Mouse (Mus musculus) embryonic fibroblast, embryonic 13.5 days (primary cell): Measurements from ENCODE around the gene Flywch1. TPM values are rescaled to one million over a fixed set of nuclear protein-coding genes. Genes with fewer than 3 reads are reported as not detected.

Experiments
- H3K27ac ChIP-seq: 2 replicates; pipeline ENCODE4 v1.5.1; 2012; ENCODE audit warnings: low read length, control low read depth, inconsistent platforms; ENCODE audit not compliant: insufficient read depth
- H3K4me1 ChIP-seq: 2 replicates; pipeline ENCODE4 v1.6.1; 2011; ENCODE audit warnings: low read length; ENCODE audit not compliant: control insufficient read depth, insufficient read depth
- H3K4me3 ChIP-seq: 2 replicates; pipeline ENCODE4 v1.5.1; 2011; ENCODE audit warnings: mild to moderate bottlenecking, control low read depth, low read length; ENCODE audit not compliant: insufficient read depth
- CTCF ChIP-seq: IDR thresholded peaks from 2 replicates; pipeline ENCODE4 v1.5.1; 2011; ENCODE audit warnings: mild to moderate bottlenecking, control low read depth, low read length, moderate library complexity, borderline replicate concordance; ENCODE audit not compliant: insufficient read depth
- POLR2A ChIP-seq: IDR thresholded peaks from 2 replicates; pipeline ENCODE4 v1.6.1; 2011; ENCODE audit warnings: low read depth, mild to moderate bottlenecking, control low read depth, low read length, moderate library complexity
- polyA plus RNA-seq: library from polyadenylated mRNA; stranded (reverse); fragments of >200 nt; gene quantifications from 2 replicates; pipeline ENCODE4 v1.2.4, GENCODE M21; 2011; ENCODE audit warnings: low read depth; ENCODE audit not compliant: missing spikeins, insufficient read length

Gene Flywch1
- polyA plus RNA-seq, 1 experiment = 29.3 TPM

DNA sequence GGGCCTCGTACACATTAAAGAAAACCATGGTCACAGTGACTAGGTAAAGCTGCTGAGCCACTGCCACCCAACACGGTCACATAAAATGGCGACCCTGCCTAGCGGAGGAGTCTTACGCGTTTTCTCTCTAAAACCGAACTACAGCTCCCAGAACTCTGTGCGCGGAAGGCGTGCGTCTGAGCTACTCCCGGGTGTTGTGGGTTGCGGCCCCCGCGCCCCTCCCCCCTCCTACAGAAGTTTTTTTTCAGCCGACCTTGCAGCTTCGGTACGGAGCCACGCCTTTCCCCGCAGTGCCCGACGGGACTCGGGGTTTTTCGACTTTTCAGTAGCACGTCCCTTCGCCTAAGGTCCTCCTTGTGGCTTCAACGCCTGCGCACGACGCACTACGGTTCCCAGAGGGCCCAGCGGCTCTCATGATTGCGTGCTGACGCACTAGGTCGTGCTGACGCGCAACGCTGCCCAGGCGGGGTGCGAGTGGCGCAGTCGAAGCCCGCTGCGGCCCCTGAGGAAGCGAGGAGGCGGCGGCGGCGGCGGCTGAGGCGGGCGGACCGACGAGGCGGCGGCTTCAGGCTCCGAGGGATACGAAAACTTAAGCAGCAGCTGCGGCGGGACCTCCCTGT, 31.5 kb upstream of the Flywch1 start:
- peak; percentile 71 for TF ChIP-seq POLR2A
- no peak for TF ChIP-seq CTCF
- Histone ChIP-seq H3K4me3 (peak overlapping the region; percentile 98), H3K27ac (peak overlapping the region; percentile 68), H3K4me1 (peaks cover 3% of the 10 kb centered on the region)

DNA sequence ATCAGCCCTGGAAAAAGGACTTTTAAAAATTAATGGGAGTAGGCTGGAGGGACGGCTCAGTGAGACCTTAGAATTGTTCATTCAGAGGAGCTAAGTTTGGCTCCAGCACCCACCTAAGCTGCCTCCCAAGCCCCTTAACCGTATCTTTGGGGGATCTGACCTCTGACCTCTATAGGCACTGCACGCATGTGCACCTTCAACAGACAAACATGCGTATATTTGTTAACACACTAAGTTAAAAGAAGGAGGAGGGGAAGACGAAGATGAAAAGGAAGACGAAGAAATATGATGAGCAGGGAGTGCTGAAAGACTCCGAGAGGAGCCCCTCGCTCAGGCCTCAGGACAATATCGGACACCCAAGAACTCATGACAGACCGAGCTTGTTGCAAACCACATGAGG, 30.2 kb upstream of the Flywch1 start:
- no peak overlapping the region for H3K4me3 ChIP-seq
- peaks cover 3% of the 10 kb centered on the region for H3K4me1 ChIP-seq
- TF ChIP-seq CTCF (no peak), POLR2A (no peak)
- no peak overlapping the region for H3K27ac ChIP-seq

DNA sequence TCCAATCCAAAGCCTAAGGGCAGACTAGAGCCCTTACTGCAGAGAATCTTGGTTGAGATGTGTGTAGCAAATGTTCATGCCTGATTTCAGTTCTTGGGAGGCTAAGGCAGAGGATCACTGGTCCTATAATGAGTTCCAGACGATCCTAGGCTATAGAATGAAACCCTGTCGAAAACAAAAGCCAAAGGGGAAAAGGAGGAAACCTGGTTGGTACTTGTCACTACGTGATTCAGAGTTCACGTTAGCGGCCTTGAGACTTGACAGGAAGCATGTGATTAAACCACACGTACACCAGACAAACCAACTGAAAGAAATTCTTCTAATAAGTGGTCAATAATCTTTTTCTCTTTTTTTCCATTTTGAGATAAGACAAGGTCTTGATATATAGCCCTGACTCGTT, 25.9 kb upstream of the Flywch1 start:
- Histone ChIP-seq H3K27ac (no peak overlapping the region), H3K4me1 (no peaks in the 10 kb centered on the region; the same call in 1 of the 2 replicates), H3K4me3 (no peak overlapping the region)
- TF ChIP-seq POLR2A (no peak), CTCF (no peak)

DNA sequence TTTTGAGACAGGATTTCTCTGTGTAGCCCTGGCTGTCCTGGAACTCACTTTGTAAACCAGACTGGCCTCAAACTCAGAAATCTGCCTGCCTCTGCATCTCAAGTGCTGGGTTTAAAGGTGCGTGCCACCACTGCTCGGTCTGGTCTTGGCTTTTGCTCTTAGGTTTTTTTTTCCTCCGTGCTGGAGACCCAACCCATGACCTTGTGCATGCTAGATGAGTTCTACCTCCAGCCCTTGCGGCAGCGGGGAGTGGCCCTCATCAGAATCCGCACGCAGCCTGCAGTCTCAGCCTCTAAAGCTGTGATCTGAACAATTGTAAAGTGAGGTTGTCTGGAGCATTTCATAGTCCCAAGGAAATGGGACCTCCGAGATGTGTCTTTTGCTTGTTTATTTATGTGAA, 23.9 kb upstream of the Flywch1 start:
- TF ChIP-seq CTCF (no peak), POLR2A (no peak)
- Histone ChIP-seq H3K27ac (no peak overlapping the region), H3K4me3 (no peak overlapping the region), H3K4me1 (no peaks in the 10 kb centered on the region)

DNA sequence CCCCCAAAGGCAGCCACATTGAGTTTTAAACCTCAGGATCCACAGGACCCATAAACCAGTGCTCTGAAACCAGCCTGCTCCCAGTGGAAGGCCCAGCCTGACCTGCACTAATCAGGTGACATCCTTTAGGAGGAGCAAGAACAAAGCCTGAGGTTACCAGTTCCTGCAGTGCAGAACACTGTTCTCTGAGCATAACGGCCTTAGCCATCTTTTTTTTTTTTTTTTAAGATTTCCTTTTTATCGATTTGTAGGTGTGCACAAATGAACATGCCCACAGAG, 19.6 kb upstream of the Flywch1 start:
- H3K4me3 ChIP-seq = peak overlapping the region; percentile 23
- H3K4me1 ChIP-seq = peaks cover 4% of the 10 kb centered on the region
- H3K27ac ChIP-seq = no peak overlapping the region
- no peak for TF ChIP-seq CTCF
- TF ChIP-seq POLR2A = no peak

DNA sequence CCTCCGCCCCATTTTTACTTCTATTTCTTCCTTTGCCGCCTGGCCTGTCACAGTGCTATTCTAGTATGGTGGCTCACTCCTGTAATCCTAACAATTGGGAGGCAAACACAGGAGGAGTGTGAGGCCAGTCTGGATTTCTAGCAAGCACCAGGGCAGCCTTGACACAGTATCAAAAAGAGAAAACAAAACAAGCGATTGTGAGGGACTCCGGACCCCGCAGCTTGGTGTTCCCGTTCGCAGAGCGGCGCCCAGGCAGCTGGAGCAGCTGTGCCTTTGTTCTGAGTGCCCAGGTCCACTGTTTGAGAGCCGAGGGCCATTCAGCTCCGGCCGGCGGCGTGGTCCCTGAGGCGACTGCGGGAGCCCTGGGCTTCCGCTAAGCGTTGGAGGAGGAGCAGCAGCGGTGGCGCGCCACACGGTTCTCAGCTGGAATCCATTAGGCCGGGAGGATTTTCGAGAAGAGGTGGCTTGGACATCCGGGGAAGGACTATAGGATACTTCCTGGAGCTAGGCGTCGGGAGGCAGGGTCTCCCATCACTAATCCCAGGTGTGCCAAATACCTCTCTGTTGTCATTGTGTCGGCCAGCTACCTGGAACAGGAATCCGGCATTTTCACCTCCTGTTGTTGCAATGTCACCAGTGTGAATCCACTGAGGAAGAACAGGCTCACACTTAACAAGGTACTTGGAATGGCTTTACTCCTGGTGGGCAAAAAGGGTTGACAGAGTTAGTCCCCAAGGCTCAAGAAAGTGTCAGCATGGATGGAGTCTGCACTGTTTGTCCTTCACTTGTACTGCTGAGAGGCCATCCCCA, 19.1 kb upstream of the Flywch1 start, which contains the start of gene Srrm2:
Srrm2 (plus strand) TSS at position 264 of the 810 bp plus-strand sequence.
- Histone ChIP-seq H3K4me1 (peaks cover 4% of the 10 kb centered on the region), H3K4me3 (peak within 1 kb of the TSS; percentile 23), H3K27ac (peak within 1 kb of the TSS; percentile 30)
- no peak for TF ChIP-seq CTCF
- TF ChIP-seq POLR2A = peak; percentile 86

DNA sequence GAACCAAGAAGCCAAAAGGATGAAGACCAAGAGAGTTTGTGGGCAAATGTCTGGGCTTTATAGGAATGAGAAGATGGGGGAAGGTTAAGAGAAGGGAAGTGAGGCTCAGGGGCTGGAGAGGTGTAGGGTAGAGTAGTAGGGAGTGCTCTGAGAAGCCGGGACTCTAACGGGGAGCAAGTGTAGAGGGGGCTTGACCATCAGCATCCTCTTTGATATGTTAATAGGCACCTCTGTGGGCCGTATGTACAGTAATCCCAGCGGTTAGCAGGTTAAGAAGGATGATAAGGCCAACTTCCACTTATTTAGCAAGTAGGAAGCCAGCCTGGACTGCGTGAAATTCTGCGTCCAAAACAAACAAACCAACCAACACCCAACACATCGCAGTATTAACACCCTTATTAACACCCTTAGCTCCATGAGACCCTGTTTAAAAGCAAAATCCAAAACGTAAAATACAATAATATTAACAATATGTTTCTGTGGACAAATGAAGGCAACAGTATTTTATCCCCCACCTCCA, 18.4 kb upstream of the Flywch1 start:
- Histone ChIP-seq H3K4me3 (peak overlapping the region; percentile 23; the same call in 1 of the 2 replicates), H3K4me1 (peaks cover 4% of the 10 kb centered on the region), H3K27ac (peak overlapping the region; percentile 30; the same call in 1 of the 2 replicates)
- TF ChIP-seq CTCF = no peak

DNA sequence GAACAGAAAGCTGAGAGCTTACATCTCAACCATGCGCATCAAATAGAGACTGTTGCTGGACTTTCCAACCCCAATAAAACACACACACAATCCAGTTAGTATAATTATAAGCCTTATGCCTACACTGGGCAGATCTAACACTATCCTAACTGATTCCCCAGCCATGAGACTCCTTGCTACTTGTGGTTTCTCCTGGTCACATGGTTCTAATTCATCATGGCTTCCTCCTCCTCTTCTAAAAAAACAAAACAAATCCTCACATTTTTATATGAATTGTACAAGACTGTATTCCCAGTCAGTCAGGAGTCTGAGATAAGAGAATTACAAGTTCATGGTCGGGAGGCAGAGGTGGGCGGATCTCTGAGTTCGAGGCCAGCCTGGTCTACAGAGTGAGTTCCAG, 17.6 kb upstream of the Flywch1 start:
- no peak overlapping the region for H3K4me3 ChIP-seq
- TF ChIP-seq POLR2A = no peak
- peaks cover 4% of the 10 kb centered on the region for H3K4me1 ChIP-seq
- no peak overlapping the region for H3K27ac ChIP-seq

DNA sequence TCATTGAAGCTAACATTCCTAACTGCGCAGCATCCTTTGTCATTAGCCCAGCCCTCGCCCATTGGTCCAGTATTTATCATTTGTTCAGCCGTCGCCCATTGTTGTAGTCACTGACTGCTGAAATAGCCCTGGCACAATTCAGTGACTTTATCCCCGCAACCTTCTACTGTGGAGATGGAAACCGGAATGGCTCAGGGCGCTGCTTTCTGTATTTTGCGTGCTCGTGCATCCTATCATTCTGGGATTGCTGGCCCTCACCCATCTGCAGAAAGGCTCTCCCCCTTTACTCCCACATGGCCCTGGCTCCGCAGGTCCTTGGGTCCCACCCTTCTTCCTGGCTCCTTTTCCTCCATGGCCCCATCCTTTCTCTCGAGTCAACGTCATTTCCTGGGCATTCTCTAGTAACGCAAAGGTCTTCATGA, 15.1 kb upstream of the Flywch1 start:
- H3K4me1 ChIP-seq = peaks cover 4% of the 10 kb centered on the region
- TF ChIP-seq POLR2A (no peak; the same call in 1 of the 2 replicates), CTCF (no peak)
- no peak overlapping the region for H3K27ac ChIP-seq
- peak overlapping the region; percentile 29 for H3K4me3 ChIP-seq
